Mouse (Mus musculus): Measurements from ENCODE around the gene Anks6. TPM values are rescaled to one million over a fixed set of nuclear protein-coding genes. Genes with fewer than 3 reads are reported as not detected.

Gene Anks6
- total and polyA plus RNA-seq, 3 experiments = not detected

- H3K4me2 ChIP-seq (ENCODE audit: insufficient read depth, low read depth, poor library complexity, severe bottlenecking) = no peak within 1 kb of the TSS
- in situ Hi-C loops (cut with MboI; ENCODE audit: low pct_ligation_motif_present, low pct_unique_long_range_greater_than_20kb, low sequenced_read_pairs) = no loop called here
These were observed 65.9 kb downstream of the Anks6 start, which contains the start of gene Gabbr2 for GRCm38 (mm10) chr4:46991016-46991958. TSS of gene Gabbr2 (minus strand) at chr4:46991873.

GRCm38 (mm10) chr4:46990281-46991015 is 66.8 kb downstream of the Anks6 start:
- DNase-seq (ENCODE audit: extremely low read depth) = no peak
- TF ChIP-seq HCFC1 (IDR thresholded peaks at IDR 0.05; ENCODE audit: low read depth, low read length) (no peak), IRF4 (IDR thresholded peaks at IDR 0.05; ENCODE audit: low read depth, low read length) (no peak), BHLHE40 (IDR thresholded peaks at IDR 0.05; ENCODE audit: low read depth, low read length) (no peak), MAZ (IDR thresholded peaks at IDR 0.05; ENCODE audit: low read depth, low read length) (no peak), ZC3H11A (IDR thresholded peaks at IDR 0.05; ENCODE audit: low read depth, low read length) (no peak), GABPA (IDR thresholded peaks at IDR 0.05; ENCODE audit: insufficient replicate concordance, low read depth, low read length) (no peak), CTCF (conservative IDR thresholded peaks at IDR 0.05 in 1 of 2, IDR thresholded peaks at IDR 0.05 in 1 of 2; ENCODE audit: low read depth in 2 of 2, low read length in 2 of 2) (no peak), NELFE (IDR thresholded peaks at IDR 0.05; ENCODE audit: low read depth, low read length) (no peak)
- no peak overlapping the region for H3K4me3 ChIP-seq (replicated peaks in 1 of 3; ENCODE audit: low read depth in 2 of 3, low read length in 2 of 3, poor library complexity in 1 of 3)
- no peaks in the 10 kb centered on the region for H3K4me1 ChIP-seq (ENCODE audit: control insufficient read depth in 1 of 2, insufficient read depth in 2 of 2)
- no peak overlapping the region for H3K27ac ChIP-seq (ENCODE audit: insufficient read depth, low read depth)
- dilution Hi-C loops (cut with MboI; ENCODE audit: extremely low pct_ligation_motif_present, extremely low pct_unique_long_range_greater_than_20kb, low sequenced_read_pairs) = no loop called here
- peaks cover 49% of the 10 kb centered on the region for H3K27me3 ChIP-seq (replicated peaks)
- no peaks in the 10 kb centered on the region for H3K79me2 ChIP-seq (replicated peaks; ENCODE audit: control insufficient read depth, extremely low read depth, insufficient read depth, poor library complexity, severe bottlenecking)
- H3K4me2 ChIP-seq (ENCODE audit: insufficient read depth, low read depth, poor library complexity, severe bottlenecking) = no peak overlapping the region
- no peak overlapping the region for H3K9ac ChIP-seq (ENCODE audit: insufficient read depth, low read depth)
- H3K9me3 ChIP-seq (replicated peaks; ENCODE audit: low read length) = peaks cover 26% of the 10 kb centered on the region
- in situ Hi-C loops (cut with MboI; ENCODE audit: low pct_ligation_motif_present, low pct_unique_long_range_greater_than_20kb, low sequenced_read_pairs) = no loop called here
- H3K36me3 ChIP-seq (replicated peaks in 1 of 2; ENCODE audit: control insufficient read depth in 1 of 2, insufficient read depth in 1 of 2, low read length in 1 of 2) = no peaks in the 10 kb centered on the region

More at GRCm38 (mm10) chr4:46991016-46991958, 65.9 kb downstream of the Anks6 start, which contains the start of gene Gabbr2:
- Histone ChIP-seq H3K27ac (ENCODE audit: insufficient read depth, low read depth) (no peak within 1 kb of the TSS), H3K4me3 (replicated peaks in 1 of 3; ENCODE audit: low read depth in 2 of 3, low read length in 2 of 3, poor library complexity in 1 of 3) (no peak within 1 kb of the TSS), H3K27me3 (replicated peaks) (peaks cover 48% of the 10 kb centered on the region), H3K36me3 (replicated peaks in 1 of 2; ENCODE audit: control insufficient read depth in 1 of 2, insufficient read depth in 1 of 2, low read length in 1 of 2) (no peaks in the 10 kb centered on the region), H3K9me3 (replicated peaks; ENCODE audit: low read length) (peaks cover 26% of the 10 kb centered on the region), H3K9ac (ENCODE audit: insufficient read depth, low read depth) (no peak within 1 kb of the TSS), H3K4me1 (ENCODE audit: control insufficient read depth in 1 of 2, insufficient read depth in 2 of 2) (no peaks in the 10 kb centered on the region), H3K79me2 (replicated peaks; ENCODE audit: control insufficient read depth, extremely low read depth, insufficient read depth, poor library complexity, severe bottlenecking) (no peaks in the 10 kb centered on the region)
- dilution Hi-C loops (cut with MboI; ENCODE audit: extremely low pct_ligation_motif_present, extremely low pct_unique_long_range_greater_than_20kb, low sequenced_read_pairs) = no loop called here
- DNase-seq (ENCODE audit: extremely low read depth) = no peak
- TF ChIP-seq E2F4 (IDR thresholded peaks at IDR 0.05; ENCODE audit: insufficient replicate concordance, low read depth, low read length) (no peak), CTCF (conservative IDR thresholded peaks at IDR 0.05 in 1 of 2, IDR thresholded peaks at IDR 0.05 in 1 of 2; ENCODE audit: low read depth in 2 of 2, low read length in 2 of 2) (no peak), PAX5 (IDR thresholded peaks at IDR 0.05; ENCODE audit: low read length) (no peak), POLR2AphosphoS2 (IDR thresholded peaks at IDR 0.05; ENCODE audit: low read depth, low read length) (no peak), JUND (conservative IDR thresholded peaks at IDR 0.05; ENCODE audit: low read depth, low read length) (no peak), HCFC1 (IDR thresholded peaks at IDR 0.05; ENCODE audit: low read depth, low read length) (no peak), CHD1 (IDR thresholded peaks at IDR 0.05; ENCODE audit: low read depth, low read length) (no peak), JUN (IDR thresholded peaks at IDR 0.05; ENCODE audit: insufficient read depth, low read depth, low read length) (no peak), UBTF (IDR thresholded peaks at IDR 0.05; ENCODE audit: low read depth, low read length) (no peak), ZKSCAN1 (IDR thresholded peaks at IDR 0.05; ENCODE audit: borderline replicate concordance, low read depth, low read length) (no peak), MXI1 (IDR thresholded peaks at IDR 0.05; ENCODE audit: low read depth, low read length) (no peak), EP300 (IDR thresholded peaks at IDR 0.05; ENCODE audit: low read length) (no peak), ZC3H11A (IDR thresholded peaks at IDR 0.05; ENCODE audit: low read depth, low read length) (no peak), ETS1 (conservative IDR thresholded peaks at IDR 0.05; ENCODE audit: low read depth, low read length) (no peak)

Data from CH12.LX (cell line).